Mouse (Mus musculus): ENCODE results near the gene Glb1l. TPM values are rescaled to one million over a fixed set of nuclear protein-coding genes. Genes with fewer than 3 reads are reported as not detected.

The Glb1l gene
- total and polyA plus RNA-seq, 3 experiments = 3.2 to 4.9 (median 3.8) TPM

DNA sequence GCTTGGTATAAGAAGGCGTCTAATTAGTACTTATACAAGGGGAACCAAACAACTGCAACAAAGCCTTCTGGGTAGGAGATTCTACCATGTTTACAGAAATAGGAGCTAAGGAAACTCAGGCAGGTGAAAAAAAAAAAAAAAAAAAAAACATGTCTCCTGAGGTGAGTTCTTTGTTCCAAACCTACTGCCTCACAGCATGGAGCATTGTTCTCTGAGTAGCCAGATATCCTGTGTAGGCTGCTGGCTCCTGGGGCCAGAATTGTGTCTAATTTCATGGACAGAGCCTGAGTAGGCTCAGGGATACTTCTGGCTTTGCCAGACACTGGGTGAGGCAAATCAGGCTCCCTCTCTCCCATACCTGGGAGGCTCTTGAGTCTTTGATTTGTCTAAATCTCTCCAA is 17.0 kb upstream of the Glb1l start:
- H3K36me3 ChIP-seq (ENCODE audit: control insufficient read depth, insufficient read depth, low read length) = no peaks in the 10 kb centered on the region
- intact Hi-C loops (cut with DNase I) = no loop called here
- DNase-seq = no peak
- H3K9ac ChIP-seq (ENCODE audit: low read depth, low read length) = no peak overlapping the region
- no peaks in the 10 kb centered on the region for H3K79me2 ChIP-seq (replicated peaks; ENCODE audit: control insufficient read depth, insufficient read depth, low read length)
- no peaks in the 10 kb centered on the region for H3K4me1 ChIP-seq (ENCODE audit: control insufficient read depth, insufficient read depth, low read length)
- H3K27ac ChIP-seq = no peak overlapping the region
- 85% methylated on average over 1 of the region's 1 CpGs for WGBS
- no peak overlapping the region for H3K4me3 ChIP-seq
- no peak for TF ChIP-seq POLR2A (IDR thresholded peaks at IDR 0.05; ENCODE audit: insufficient read depth, low read depth, low read length)
- no peak for TF ChIP-seq CTCF (IDR thresholded peaks at IDR 0.05)
- H3K27me3 ChIP-seq (ENCODE audit: control insufficient read depth, insufficient read depth, low read length) = no peaks in the 10 kb centered on the region

GRCm38 (mm10) chr1:75226138-75226537 is 15.5 kb upstream of the Glb1l start:
- no peaks in the 10 kb centered on the region for H3K27me3 ChIP-seq (ENCODE audit: control insufficient read depth, insufficient read depth, low read length)
- no peak overlapping the region for H3K4me3 ChIP-seq
- DNase-seq = no peak
- no peaks in the 10 kb centered on the region for H3K36me3 ChIP-seq (ENCODE audit: control insufficient read depth, insufficient read depth, low read length)
- no peaks in the 10 kb centered on the region for H3K4me1 ChIP-seq (ENCODE audit: control insufficient read depth, insufficient read depth, low read length)
- intact Hi-C loops (cut with DNase I) = no loop called here
- TF ChIP-seq EP300 (IDR thresholded peaks at IDR 0.05; ENCODE audit: insufficient read depth, low read depth, low read length) (no peak), CTCF (IDR thresholded peaks at IDR 0.05) (no peak), POLR2A (IDR thresholded peaks at IDR 0.05; ENCODE audit: insufficient read depth, low read depth, low read length) (no peak)
- WGBS = 42% methylated on average over 2 of the region's 2 CpGs
- no peak overlapping the region for H3K9ac ChIP-seq (ENCODE audit: low read depth, low read length)
- H3K79me2 ChIP-seq (replicated peaks; ENCODE audit: control insufficient read depth, insufficient read depth, low read length) = no peaks in the 10 kb centered on the region
- no peak overlapping the region for H3K27ac ChIP-seq

DNA sequence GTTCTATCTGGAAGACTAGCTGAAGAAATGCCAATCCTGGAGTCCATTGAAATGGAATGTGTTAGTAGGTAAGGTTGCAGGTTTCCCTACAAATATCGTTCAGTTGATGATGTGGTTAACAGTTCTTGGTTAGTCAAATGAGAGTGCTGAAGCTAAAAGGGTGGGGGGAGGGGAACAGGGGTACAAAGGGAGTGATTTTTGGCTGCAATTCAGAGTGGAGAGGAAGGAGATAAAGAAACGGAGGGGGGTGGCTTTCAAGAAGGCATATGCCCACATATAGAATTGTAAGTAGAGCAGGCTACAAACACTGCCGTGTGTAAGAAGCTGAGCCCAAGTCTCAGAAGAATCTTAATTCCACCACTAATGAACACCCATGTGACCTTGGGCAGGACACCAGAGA is 14.9 kb upstream of the Glb1l start:
- Histone ChIP-seq H3K27me3 (ENCODE audit: control insufficient read depth, insufficient read depth, low read length) (no peaks in the 10 kb centered on the region), H3K4me1 (ENCODE audit: control insufficient read depth, insufficient read depth, low read length) (no peaks in the 10 kb centered on the region), H3K79me2 (replicated peaks; ENCODE audit: control insufficient read depth, insufficient read depth, low read length) (no peaks in the 10 kb centered on the region), H3K36me3 (ENCODE audit: control insufficient read depth, insufficient read depth, low read length) (no peaks in the 10 kb centered on the region), H3K4me3 (no peak overlapping the region), H3K27ac (no peak overlapping the region), H3K9ac (ENCODE audit: low read depth, low read length) (no peak overlapping the region)
- DNase-seq = no peak
- WGBS = 43% methylated on average over 3 of the region's 3 CpGs
- intact Hi-C loops (cut with DNase I) = no loop called here
- TF ChIP-seq EP300 (IDR thresholded peaks at IDR 0.05; ENCODE audit: insufficient read depth, low read depth, low read length) (no peak), POLR2A (IDR thresholded peaks at IDR 0.05; ENCODE audit: insufficient read depth, low read depth, low read length) (no peak), CTCF (IDR thresholded peaks at IDR 0.05) (no peak)

DNA sequence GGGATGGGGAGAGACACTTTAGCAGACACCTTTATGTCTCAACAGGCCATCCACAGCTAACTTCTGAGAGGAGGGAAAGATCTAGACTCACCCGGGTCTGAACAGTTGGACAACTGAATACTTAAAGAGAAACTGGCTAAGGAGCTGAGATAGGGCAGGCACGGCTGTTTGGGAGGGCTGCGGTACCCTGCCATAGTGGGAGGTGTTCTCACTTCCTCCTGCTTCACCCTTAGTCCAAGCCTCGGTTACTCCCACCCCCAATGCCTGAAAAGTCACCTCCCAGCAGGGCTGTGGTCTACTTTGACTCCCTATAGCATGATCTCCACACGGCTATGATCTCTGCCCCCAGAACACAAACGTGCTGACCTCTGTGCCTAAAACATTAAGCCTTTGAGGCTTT is 12.9 kb upstream of the Glb1l start:
- Histone ChIP-seq H3K27me3 (ENCODE audit: control insufficient read depth, insufficient read depth, low read length) (no peaks in the 10 kb centered on the region), H3K27ac (no peak overlapping the region), H3K9ac (ENCODE audit: low read depth, low read length) (no peak overlapping the region), H3K4me1 (ENCODE audit: control insufficient read depth, insufficient read depth, low read length) (peaks cover 2% of the 10 kb centered on the region), H3K36me3 (ENCODE audit: control insufficient read depth, insufficient read depth, low read length) (no peaks in the 10 kb centered on the region), H3K4me3 (no peak overlapping the region), H3K79me2 (replicated peaks; ENCODE audit: control insufficient read depth, insufficient read depth, low read length) (no peaks in the 10 kb centered on the region)
- DNase-seq = no peak
- TF ChIP-seq POLR2A (IDR thresholded peaks at IDR 0.05; ENCODE audit: insufficient read depth, low read depth, low read length) (no peak), CTCF (IDR thresholded peaks at IDR 0.05) (no peak), EP300 (IDR thresholded peaks at IDR 0.05; ENCODE audit: insufficient read depth, low read depth, low read length) (no peak)
- 54% methylated on average over 6 of the region's 6 CpGs for WGBS
- intact Hi-C loops (cut with DNase I) = no loop called here

DNA sequence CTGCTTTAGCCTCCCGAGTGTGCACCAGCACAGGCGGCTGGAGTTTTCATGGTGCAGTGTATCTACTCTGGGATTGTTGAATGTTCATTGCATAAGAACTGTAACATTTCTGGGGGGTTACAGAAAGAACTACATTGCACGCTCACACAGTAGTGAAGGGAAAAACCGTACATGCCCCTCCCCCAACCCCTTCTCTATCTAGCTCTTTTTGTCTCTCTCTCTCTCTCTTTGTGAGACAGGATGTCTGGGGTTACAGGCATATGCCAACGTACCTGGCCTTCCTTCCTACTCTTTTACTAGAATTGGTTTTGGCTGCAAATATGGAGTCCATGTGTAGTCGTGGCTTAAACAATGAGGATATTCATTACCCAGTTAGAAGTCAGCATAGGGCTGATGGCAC is 12.3 kb upstream of the Glb1l start:
- intact Hi-C loops (cut with DNase I) = no loop called here
- Histone ChIP-seq H3K79me2 (replicated peaks; ENCODE audit: control insufficient read depth, insufficient read depth, low read length) (no peaks in the 10 kb centered on the region), H3K27me3 (ENCODE audit: control insufficient read depth, insufficient read depth, low read length) (no peaks in the 10 kb centered on the region), H3K4me3 (no peak overlapping the region), H3K4me1 (ENCODE audit: control insufficient read depth, insufficient read depth, low read length) (peaks cover 2% of the 10 kb centered on the region), H3K9ac (ENCODE audit: low read depth, low read length) (no peak overlapping the region), H3K27ac (no peak overlapping the region), H3K36me3 (ENCODE audit: control insufficient read depth, insufficient read depth, low read length) (no peaks in the 10 kb centered on the region)
- 66% methylated on average over 6 of the region's 6 CpGs for WGBS
- no peak for DNase-seq
- TF ChIP-seq CTCF (IDR thresholded peaks at IDR 0.05) = no peak
- TF ChIP-seq POLR2A (IDR thresholded peaks at IDR 0.05; ENCODE audit: insufficient read depth, low read depth, low read length) = no peak
- TF ChIP-seq EP300 (IDR thresholded peaks at IDR 0.05; ENCODE audit: insufficient read depth, low read depth, low read length) = no peak

DNA sequence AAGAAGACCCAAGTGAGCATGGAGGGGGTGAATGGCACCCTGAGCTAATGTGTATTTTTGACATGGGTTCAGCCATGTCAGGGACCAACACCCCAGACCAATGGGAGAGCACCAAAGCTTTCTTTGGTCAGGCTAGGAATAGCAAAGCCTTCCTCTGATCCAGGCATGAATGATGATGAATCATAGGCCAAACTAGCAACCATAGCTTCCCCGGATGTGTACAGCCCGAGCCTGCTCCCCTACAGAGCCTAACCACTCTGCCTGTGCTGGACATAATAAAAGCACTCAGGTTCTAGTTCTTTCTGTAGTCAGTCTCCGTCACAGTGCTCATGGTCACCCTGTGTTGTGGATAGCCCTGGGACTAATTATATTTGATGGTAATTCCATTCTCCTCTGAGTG is 10.9 kb upstream of the Glb1l start:
- DNase-seq = no peak
- no peak overlapping the region for H3K9ac ChIP-seq (ENCODE audit: low read depth, low read length)
- no peak overlapping the region for H3K4me3 ChIP-seq
- peaks cover 2% of the 10 kb centered on the region for H3K4me1 ChIP-seq (ENCODE audit: control insufficient read depth, insufficient read depth, low read length)
- H3K27ac ChIP-seq = no peak overlapping the region
- 82% methylated on average over 3 of the region's 3 CpGs for WGBS
- H3K36me3 ChIP-seq (ENCODE audit: control insufficient read depth, insufficient read depth, low read length) = no peaks in the 10 kb centered on the region
- H3K79me2 ChIP-seq (replicated peaks; ENCODE audit: control insufficient read depth, insufficient read depth, low read length) = no peaks in the 10 kb centered on the region
- H3K27me3 ChIP-seq (ENCODE audit: control insufficient read depth, insufficient read depth, low read length) = no peaks in the 10 kb centered on the region
- intact Hi-C loops (cut with DNase I) = no loop called here
- TF ChIP-seq EP300 (IDR thresholded peaks at IDR 0.05; ENCODE audit: insufficient read depth, low read depth, low read length) = no peak
- TF ChIP-seq POLR2A (IDR thresholded peaks at IDR 0.05; ENCODE audit: insufficient read depth, low read depth, low read length) = no peak
- TF ChIP-seq CTCF (IDR thresholded peaks at IDR 0.05) = no peak
